Mouse (Mus musculus) urinary bladder, adult 2 months (tissue): Measurements from ENCODE around the gene Ppm1g. TPM values are rescaled to one million over a fixed set of nuclear protein-coding genes. Genes with fewer than 3 reads are reported as not detected.

ENCODE experiments used
- DNase-seq: peaks from one replicate; pipeline ENCODE4 v3.0.0; 2022; ENCODE audit warnings: low spot score
- polyA plus RNA-seq: library from polyadenylated mRNA; depleted of rRNA; stranded (reverse); fragments of >200 nt; gene quantifications from 2 replicates; pipeline ENCODE4 v1.2.3, GENCODE M21; 2012; rRNA removed

Gene Ppm1g
- 67.0 and 73.4 TPM in 2 replicates for polyA plus RNA-seq

GRCm38 (mm10) chr5:31220448-31221303 lies at the start of gene Ppm1g:
Ppm1g (minus strand) TSS chr5:31220687.
- peak; percentile 98 for DNase-seq

- DNase-seq = no peak
These were observed 47.2 kb upstream of the Ppm1g start for GRCm38 (mm10) chr5:31267686-31268085.

GRCm38 (mm10) chr5:31266101-31266500 lies 45.6 kb upstream of the Ppm1g start:
- no peak for DNase-seq

GRCm38 (mm10) chr5:31257616-31258015 lies 37.1 kb upstream of the Ppm1g start:
- DNase-seq = no peak

GRCm38 (mm10) chr5:31255971-31256370 lies 35.5 kb upstream of the Ppm1g start:
- DNase-seq = no peak

- DNase-seq = no peak
These were observed 34.9 kb upstream of the Ppm1g start for GRCm38 (mm10) chr5:31255381-31255780.

GRCm38 (mm10) chr5:31254901-31255300 lies 34.4 kb upstream of the Ppm1g start:
- DNase-seq = no peak

- no peak for DNase-seq
These were observed 34.0 kb upstream of the Ppm1g start for GRCm38 (mm10) chr5:31254452-31254851.

- no peak for DNase-seq
These were observed 33.3 kb upstream of the Ppm1g start for GRCm38 (mm10) chr5:31253806-31254205.

- DNase-seq = no peak
These were observed 32.5 kb upstream of the Ppm1g start for GRCm38 (mm10) chr5:31252795-31253545.

GRCm38 (mm10) chr5:31252151-31252550 lies 31.7 kb upstream of the Ppm1g start:
- no peak for DNase-seq

- DNase-seq = peak; percentile 56
These were observed 31.1 kb upstream of the Ppm1g start, which contains the start of gene Krtcap3 for GRCm38 (mm10) chr5:31251541-31252101. Krtcap3 (plus strand) TSS chr5:31251691.

GRCm38 (mm10) chr5:31250716-31251115 lies 30.2 kb upstream of the Ppm1g start:
- no peak for DNase-seq

- no peak for DNase-seq
These were observed 21.7 kb upstream of the Ppm1g start for GRCm38 (mm10) chr5:31242191-31242590.

- peak; percentile 39 for DNase-seq
These were observed 21.1 kb upstream of the Ppm1g start for GRCm38 (mm10) chr5:31241522-31242034.

GRCm38 (mm10) chr5:31240637-31241521 lies 20.4 kb upstream of the Ppm1g start, which contains the start of the genes Nrbp1 and Gm9970:
Nrbp1 (plus strand) TSS chr5:31240864.
Gm9970 (minus strand) TSS chr5:31241232.
- peak; percentile 88 for DNase-seq

- DNase-seq = no peak
These were observed 6.2 kb upstream of the Ppm1g start for GRCm38 (mm10) chr5:31226641-31227040.

- DNase-seq = no peak
These were observed 2.2 kb upstream of the Ppm1g start for GRCm38 (mm10) chr5:31222696-31223095.

- no peak for DNase-seq
These were observed 938 bp upstream of the Ppm1g start for GRCm38 (mm10) chr5:31221304-31221945.

GRCm38 (mm10) chr5:31219911-31220447 lies 508 bp downstream of the Ppm1g start:
- no peak for DNase-seq
